14 mouse cellular contexts compared by ENCODE assay signal in the genomic region with DNA sequence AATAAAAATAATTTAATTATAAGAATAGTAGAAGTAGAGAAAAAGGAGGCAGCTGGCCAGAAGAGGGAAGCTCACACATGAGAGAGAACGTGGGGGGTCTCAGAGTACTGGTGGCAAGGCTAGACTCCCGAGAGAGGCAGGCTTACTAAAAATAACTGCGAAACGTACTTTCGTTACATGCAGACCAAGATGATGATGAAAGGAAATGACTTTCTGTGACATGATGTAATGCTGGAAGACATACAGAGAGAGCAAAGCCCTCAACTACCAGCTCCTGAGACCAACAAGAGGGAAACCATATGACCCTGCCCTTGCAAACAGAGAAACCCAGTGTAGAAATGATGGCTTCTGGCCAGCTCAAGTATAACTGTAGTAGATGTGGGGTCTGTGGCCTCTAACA.
DNase-seq lines count a peak whose midpoint lies in the region; ATAC-seq and TF ChIP-seq lines count a peak whose summit lies in the region.
"Had no signal": no experiment of that assay in that cellular context is flagged by ENCODE, and none has a peak within 500 bp of the region (broad histone marks: within the 10 kb centered on the region; RNA-seq: fewer than 3 reads in every experiment).

No protein-coding gene starts in this region.

- no peak for TF ChIP-seq EP300 in heart, postnatal 0 days (IDR thresholded peaks at IDR 0.05; ENCODE audit: low read depth)
- no peak for TF ChIP-seq EP300 in stomach, postnatal 0 days (optimal IDR thresholded peaks at IDR 0.05)

- intact Hi-C loops in heart, postnatal 14 days (cut with DNase I): no loop called here

- 7% methylated on average over 5 of the region's 5 CpGs for WGBS in heart, postnatal 0 days
- WGBS in stomach, embryonic 16.5 days: 59% methylated on average over 5 of the region's 5 CpGs
- 59% methylated on average over 5 of the region's 5 CpGs for WGBS in stomach, postnatal 0 days
- WGBS in embryonic facial prominence, embryonic 13.5 days: 49% methylated on average over 5 of the region's 5 CpGs

- H3K9me3 ChIP-seq in heart, postnatal 0 days (replicated peaks; ENCODE audit: control insufficient read depth, low read length): no peaks in the 10 kb centered on the region
- no peaks in the 10 kb centered on the region for H3K9me3 ChIP-seq in stomach, embryonic 16.5 days (replicated peaks; ENCODE audit: control insufficient read depth, low read length)
- no peaks in the 10 kb centered on the region for H3K9me3 ChIP-seq in stomach, postnatal 0 days (ENCODE audit: control insufficient read depth, low read length)
- no peaks in the 10 kb centered on the region for H3K9me3 ChIP-seq in embryonic facial prominence, embryonic 13.5 days
- H3K9me3 ChIP-seq: kidney, embryonic 15.5 days; midbrain, embryonic 10.5 days had no signal

- ATAC-seq in heart, postnatal 0 days (ENCODE audit: insufficient read depth, low read depth): no peak; the same call in 1 of the 2 replicates
- peak; percentile 40; the same call in 1 of the 2 replicates for ATAC-seq in stomach, embryonic 16.5 days (ENCODE audit: insufficient read depth, low FRiP score)
- no peak for ATAC-seq in stomach, postnatal 0 days (ENCODE audit: low FRiP score, low TSS enrichment)
- no peak for ATAC-seq in embryonic facial prominence, embryonic 13.5 days (ENCODE audit: insufficient number of reproducible peaks, insufficient read depth, low FRiP score, low TSS enrichment, low read depth)
- peak; percentile 72 for ATAC-seq in megakaryocyte progenitor cell, adult 5-6 weeks (replicated peaks; ENCODE audit: poor library complexity)
- ATAC-seq: forebrain, embryonic 14.5 days; inflammation-experienced regulatory T-cells, adult 6 months had no signal

- H3K9ac ChIP-seq in heart, postnatal 0 days (replicated peaks; ENCODE audit: low read depth, low read length): no peak overlapping the region
- no peak overlapping the region for H3K9ac ChIP-seq in stomach, embryonic 16.5 days (ENCODE audit: low read length)
- H3K9ac ChIP-seq in stomach, postnatal 0 days (ENCODE audit: low read length): no peak overlapping the region
- no peak overlapping the region for H3K9ac ChIP-seq in embryonic facial prominence, embryonic 13.5 days
- H3K9ac ChIP-seq: kidney, embryonic 15.5 days had no signal

- H3K27me3 ChIP-seq in heart, postnatal 0 days (ENCODE audit: control insufficient read depth, insufficient read depth, low read length): no peaks in the 10 kb centered on the region
- no peaks in the 10 kb centered on the region for H3K27me3 ChIP-seq in stomach, embryonic 16.5 days (ENCODE audit: control insufficient read depth, insufficient read depth, low read length)
- H3K27me3 ChIP-seq in stomach, postnatal 0 days (ENCODE audit: control insufficient read depth, insufficient read depth, low read length): no peaks in the 10 kb centered on the region
- H3K27me3 ChIP-seq in embryonic facial prominence, embryonic 13.5 days: no peaks in the 10 kb centered on the region
- H3K27me3 ChIP-seq: kidney, embryonic 15.5 days had no signal

- peaks cover 13% of the 10 kb centered on the region for H3K36me3 ChIP-seq in heart, postnatal 0 days (replicated peaks; ENCODE audit: control insufficient read depth, insufficient read depth, low read length)
- no peaks in the 10 kb centered on the region; the same call in 1 of the 2 replicates for H3K36me3 ChIP-seq in stomach, embryonic 16.5 days (ENCODE audit: control insufficient read depth, insufficient read depth, low read length)
- H3K36me3 ChIP-seq in stomach, postnatal 0 days (ENCODE audit: control insufficient read depth, insufficient read depth, low read length): peaks cover 3% of the 10 kb centered on the region; the same call in 1 of the 2 replicates
- H3K36me3 ChIP-seq in embryonic facial prominence, embryonic 13.5 days: peaks cover 15% of the 10 kb centered on the region

- H3K4me1 ChIP-seq in heart, postnatal 0 days (ENCODE audit: control insufficient read depth, insufficient read depth): peaks cover 14% of the 10 kb centered on the region
- peaks cover 3% of the 10 kb centered on the region for H3K4me1 ChIP-seq in stomach, embryonic 16.5 days (ENCODE audit: control insufficient read depth, insufficient read depth, low read length)
- peaks cover 2% of the 10 kb centered on the region; the same call in 1 of the 2 replicates for H3K4me1 ChIP-seq in stomach, postnatal 0 days (replicated peaks; ENCODE audit: control insufficient read depth, insufficient read depth)
- peaks cover 28% of the 10 kb centered on the region for H3K4me1 ChIP-seq in embryonic facial prominence, embryonic 13.5 days
- H3K4me1 ChIP-seq: midbrain, embryonic 10.5 days had no signal

- no peak for TF ChIP-seq CTCF in heart, postnatal 0 days (IDR thresholded peaks at IDR 0.05; ENCODE audit: low read depth)
- TF ChIP-seq CTCF in stomach, postnatal 0 days (IDR thresholded peaks at IDR 0.05; ENCODE audit: low read depth): no peak

- H3K27ac ChIP-seq in heart, postnatal 0 days (ENCODE audit: low read depth): no peak overlapping the region
- H3K27ac ChIP-seq in stomach, embryonic 16.5 days (ENCODE audit: low read length): no peak overlapping the region
- no peak overlapping the region for H3K27ac ChIP-seq in stomach, postnatal 0 days (replicated peaks)
- 0 out of 2 replicates have a peak overlapping the region, but pooled peaks have one; percentile 8 for H3K27ac ChIP-seq in embryonic facial prominence, embryonic 13.5 days
- H3K27ac ChIP-seq: kidney, embryonic 15.5 days; midbrain, embryonic 10.5 days had no signal

- H3K4me3 ChIP-seq in heart, postnatal 0 days (ENCODE audit: low read depth, low read length): no peak overlapping the region
- no peak overlapping the region for H3K4me3 ChIP-seq in stomach, embryonic 16.5 days (replicated peaks; ENCODE audit: low read length)
- no peak overlapping the region for H3K4me3 ChIP-seq in stomach, postnatal 0 days (ENCODE audit: low read depth, low read length)
- H3K4me3 ChIP-seq in embryonic facial prominence, embryonic 13.5 days: no peak overlapping the region
- H3K4me3 ChIP-seq: kidney, embryonic 15.5 days; midbrain, embryonic 10.5 days had no signal

- DNase-seq in heart, postnatal 0 days (ENCODE audit: low spot score): peak; percentile 39
- no peak for DNase-seq in heart, postnatal 14 days
- DNase-seq in stomach, postnatal 0 days (ENCODE audit: low spot score): no peak
- no peak for DNase-seq in adrenal gland, postnatal 4 days (ENCODE audit: low spot score in 2 of 2)
- DNase-seq in gastrocnemius, postnatal 4 days (ENCODE audit: low spot score in 2 of 2): no peak
- DNase-seq: cerebellum, postnatal 36 days; layer of hippocampus, postnatal 36 days had no signal

- H3K4me2 ChIP-seq in heart, postnatal 0 days (ENCODE audit: low read depth, low read length): no peak overlapping the region
- H3K4me2 ChIP-seq in stomach, embryonic 16.5 days (ENCODE audit: low read depth, low read length): no peak overlapping the region
- no peak overlapping the region for H3K4me2 ChIP-seq in stomach, postnatal 0 days (replicated peaks; ENCODE audit: low read depth)
- no peak overlapping the region for H3K4me2 ChIP-seq in embryonic facial prominence, embryonic 13.5 days
- H3K4me2 ChIP-seq: kidney, embryonic 15.5 days had no signal

Comparison
In these comparisons a context has a peak if more than half of its experiments do, and no peak if none do; other contexts are left out.
1. ATAC-seq: peak in stomach, embryonic 16.5 days (single experiment) and megakaryocyte progenitor cell, adult 5-6 weeks (single experiment); none in heart, postnatal 0 days (single experiment), stomach, postnatal 0 days (single experiment) and embryonic facial prominence, embryonic 13.5 days (single experiment).